Mouse (Mus musculus): Measurements from ENCODE around the gene Kcnj9. TPM values are rescaled to one million over a fixed set of nuclear protein-coding genes. Genes with fewer than 3 reads are reported as not detected.

Gene Kcnj9
- total and polyA plus RNA-seq, 2 experiments from 2014 or later: not detected

DNA sequence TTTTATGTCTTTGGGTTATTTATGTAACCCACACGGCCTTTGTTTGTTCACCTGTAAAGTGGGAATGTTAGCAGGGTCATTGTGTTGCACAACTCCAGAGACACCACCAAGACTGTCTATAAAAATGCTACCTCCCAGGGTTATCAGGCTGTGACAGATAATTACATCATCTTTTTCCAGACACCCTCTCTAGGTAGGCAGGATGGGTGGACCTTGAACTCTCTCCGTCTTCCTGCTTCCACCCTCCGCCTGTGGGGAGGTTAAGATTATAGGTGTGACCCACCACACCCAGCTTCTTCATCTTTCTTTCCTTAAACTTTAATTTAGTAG lies 39.5 kb downstream of the Kcnj9 start:
- Histone ChIP-seq H3K4me1 (ENCODE audit: control insufficient read depth, insufficient read depth) (no peaks in the 10 kb centered on the region), H3K9me3 (replicated peaks; ENCODE audit: control insufficient read depth, low read length) (no peaks in the 10 kb centered on the region), H3K27ac (ENCODE audit: low read depth) (no peak overlapping the region), H3K4me3 (ENCODE audit: low read depth, low read length) (no peak overlapping the region), H3K9ac (replicated peaks; ENCODE audit: low read depth, low read length) (no peak overlapping the region), H3K4me2 (ENCODE audit: low read depth, low read length) (no peak overlapping the region), H3K27me3 (ENCODE audit: control insufficient read depth, insufficient read depth, low read length) (no peaks in the 10 kb centered on the region), H3K36me3 (replicated peaks; ENCODE audit: control insufficient read depth, insufficient read depth, low read length) (peaks cover 62% of the 10 kb centered on the region)
- DNase-seq (ENCODE audit: low spot score): no peak
- 73% methylated on average over 3 of the region's 3 CpGs for WGBS
- TF ChIP-seq CTCF (IDR thresholded peaks at IDR 0.05; ENCODE audit: low read depth): no peak
- ATAC-seq (ENCODE audit: insufficient read depth, low read depth): no peak

DNA sequence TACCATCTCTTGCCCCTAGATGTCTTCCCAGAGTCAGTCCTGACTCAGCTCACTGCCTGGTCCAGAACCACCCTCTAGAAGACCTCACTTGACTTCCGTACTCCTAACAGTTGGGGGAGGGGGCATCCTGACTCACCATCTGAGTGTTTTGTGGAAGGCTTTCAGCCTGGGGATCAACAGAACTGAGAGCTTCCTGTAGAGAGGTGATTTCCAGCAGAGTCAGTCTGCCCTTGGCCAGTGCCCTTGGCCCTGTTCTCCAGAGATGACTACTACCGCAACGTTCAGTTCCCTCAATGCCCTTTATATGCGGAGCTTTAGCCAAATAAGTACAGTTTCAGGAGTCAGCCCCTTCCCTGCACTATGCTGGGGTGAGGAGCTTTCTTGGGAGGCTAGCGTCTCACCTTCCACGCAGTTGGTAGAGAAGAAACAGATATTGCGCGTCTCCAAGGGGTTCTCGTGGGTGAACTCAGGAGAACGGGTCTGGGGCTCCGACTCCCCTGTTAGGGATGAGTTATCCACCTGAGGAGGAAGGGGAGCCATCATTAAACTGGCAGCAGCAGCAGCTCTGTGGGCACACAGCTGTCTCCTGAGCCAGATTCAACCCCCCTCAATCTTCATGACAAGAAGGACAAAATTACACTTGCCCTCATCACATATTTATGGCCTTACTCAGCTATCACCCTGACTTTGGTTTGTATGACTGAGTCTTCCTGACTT lies 40.1 kb downstream of the Kcnj9 start:
- Histone ChIP-seq H3K27ac (ENCODE audit: low read depth) (no peak overlapping the region), H3K36me3 (replicated peaks; ENCODE audit: control insufficient read depth, insufficient read depth, low read length) (peaks cover 66% of the 10 kb centered on the region), H3K9ac (replicated peaks; ENCODE audit: low read depth, low read length) (no peak overlapping the region), H3K9me3 (replicated peaks; ENCODE audit: control insufficient read depth, low read length) (no peaks in the 10 kb centered on the region), H3K27me3 (ENCODE audit: control insufficient read depth, insufficient read depth, low read length) (no peaks in the 10 kb centered on the region), H3K4me2 (ENCODE audit: low read depth, low read length) (no peak overlapping the region), H3K4me1 (ENCODE audit: control insufficient read depth, insufficient read depth) (no peaks in the 10 kb centered on the region), H3K4me3 (ENCODE audit: low read depth, low read length) (no peak overlapping the region)
- DNase-seq (ENCODE audit: low spot score) (no peak), ATAC-seq (ENCODE audit: insufficient read depth, low read depth) (no peak)
- no peak for TF ChIP-seq CTCF (IDR thresholded peaks at IDR 0.05; ENCODE audit: low read depth)
- TF ChIP-seq EP300 (IDR thresholded peaks at IDR 0.05; ENCODE audit: low read depth): no peak
- WGBS: 86% methylated on average over 11 of the region's 11 CpGs

DNA sequence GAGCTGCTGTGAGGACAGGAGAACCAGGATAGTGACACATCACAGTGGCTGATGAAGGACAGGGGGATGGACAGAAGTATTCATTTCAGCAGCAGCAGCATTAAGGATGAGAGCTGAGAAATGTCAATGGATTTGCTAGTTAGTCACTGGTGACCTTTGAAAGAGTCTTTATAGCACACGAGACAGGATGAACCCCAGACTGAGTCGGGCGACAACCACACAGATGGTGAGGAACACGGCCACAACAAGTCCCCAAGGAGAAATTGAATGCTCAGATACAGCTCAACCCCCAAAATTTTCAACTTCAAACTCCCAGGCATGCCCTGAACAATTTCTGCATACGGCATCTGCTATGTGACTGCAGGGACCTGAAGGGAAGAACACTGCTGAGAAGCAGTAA lies 42.4 kb downstream of the Kcnj9 start:
- H3K9me3 ChIP-seq (replicated peaks; ENCODE audit: control insufficient read depth, low read length): no peaks in the 10 kb centered on the region
- 92% methylated on average over 5 of the region's 5 CpGs for WGBS
- no peak overlapping the region for H3K4me2 ChIP-seq (ENCODE audit: low read depth, low read length)
- H3K36me3 ChIP-seq (replicated peaks; ENCODE audit: control insufficient read depth, insufficient read depth, low read length): peaks cover 70% of the 10 kb centered on the region
- ATAC-seq (ENCODE audit: insufficient read depth, low read depth): no peak
- H3K4me1 ChIP-seq (ENCODE audit: control insufficient read depth, insufficient read depth): no peaks in the 10 kb centered on the region
- no peak overlapping the region for H3K4me3 ChIP-seq (ENCODE audit: low read depth, low read length)
- H3K27ac ChIP-seq (ENCODE audit: low read depth): no peak overlapping the region
- no peak for DNase-seq (ENCODE audit: low spot score)
- no peaks in the 10 kb centered on the region for H3K27me3 ChIP-seq (ENCODE audit: control insufficient read depth, insufficient read depth, low read length)
- TF ChIP-seq EP300 (IDR thresholded peaks at IDR 0.05; ENCODE audit: low read depth) (no peak), CTCF (IDR thresholded peaks at IDR 0.05; ENCODE audit: low read depth) (no peak)
- H3K9ac ChIP-seq (replicated peaks; ENCODE audit: low read depth, low read length): no peak overlapping the region

DNA sequence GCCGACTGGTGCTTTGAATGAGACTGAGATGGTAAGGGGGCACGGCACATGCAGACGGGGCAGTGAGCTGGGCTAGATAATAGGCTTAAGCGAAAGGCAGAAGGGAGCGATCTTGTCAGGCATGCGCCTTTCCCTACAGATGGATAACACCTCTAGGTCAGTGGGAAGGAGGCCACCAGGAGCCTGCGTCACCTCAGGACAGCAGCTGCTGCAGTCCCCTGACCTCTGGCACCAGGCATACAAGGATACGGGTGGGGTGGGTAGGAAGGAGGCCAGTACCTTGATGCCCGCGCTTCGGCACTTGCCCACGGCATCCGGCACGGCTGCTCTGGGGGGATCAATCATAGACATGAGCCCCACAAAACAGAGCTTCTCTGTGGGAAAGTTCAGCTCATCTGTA lies 44.9 kb downstream of the Kcnj9 start:
- Histone ChIP-seq H3K27ac (ENCODE audit: low read depth) (no peak overlapping the region), H3K9ac (replicated peaks; ENCODE audit: low read depth, low read length) (no peak overlapping the region), H3K4me1 (ENCODE audit: control insufficient read depth, insufficient read depth) (no peaks in the 10 kb centered on the region), H3K4me2 (ENCODE audit: low read depth, low read length) (no peak overlapping the region), H3K9me3 (replicated peaks; ENCODE audit: control insufficient read depth, low read length) (no peaks in the 10 kb centered on the region), H3K36me3 (replicated peaks; ENCODE audit: control insufficient read depth, insufficient read depth, low read length) (peaks cover 53% of the 10 kb centered on the region), H3K27me3 (ENCODE audit: control insufficient read depth, insufficient read depth, low read length) (no peaks in the 10 kb centered on the region), H3K4me3 (ENCODE audit: low read depth, low read length) (no peak overlapping the region)
- no peak for TF ChIP-seq EP300 (IDR thresholded peaks at IDR 0.05; ENCODE audit: low read depth)
- no peak for TF ChIP-seq CTCF (IDR thresholded peaks at IDR 0.05; ENCODE audit: low read depth)
- no peak for DNase-seq (ENCODE audit: low spot score)
- 85% methylated on average over 14 of the region's 14 CpGs for WGBS
- ATAC-seq (ENCODE audit: insufficient read depth, low read depth): no peak

DNA sequence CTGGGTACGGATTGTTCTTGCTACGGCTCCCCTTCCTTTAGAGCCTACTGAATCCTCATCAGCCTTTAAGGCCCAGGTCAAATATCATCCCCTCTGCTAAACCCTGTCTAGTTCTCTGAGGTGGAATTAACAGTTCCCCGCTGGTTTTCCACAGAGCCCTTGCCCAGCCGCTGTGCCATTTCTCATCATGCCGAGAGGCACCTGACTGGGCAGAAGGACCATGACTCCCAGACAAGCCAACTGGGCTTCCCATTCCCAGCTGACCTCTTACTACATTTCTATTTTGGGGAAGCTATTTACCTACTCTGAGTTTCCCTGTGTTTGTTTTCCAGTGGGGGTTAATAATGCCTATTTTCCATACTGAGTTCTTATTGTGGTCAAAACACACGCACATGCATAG lies 46.0 kb downstream of the Kcnj9 start:
- no peak for ATAC-seq (ENCODE audit: insufficient read depth, low read depth)
- no peak for DNase-seq (ENCODE audit: low spot score)
- H3K4me3 ChIP-seq (ENCODE audit: low read depth, low read length): no peak overlapping the region
- no peaks in the 10 kb centered on the region for H3K4me1 ChIP-seq (ENCODE audit: control insufficient read depth, insufficient read depth)
- H3K4me2 ChIP-seq (ENCODE audit: low read depth, low read length): no peak overlapping the region
- H3K27ac ChIP-seq (ENCODE audit: low read depth): no peak overlapping the region
- no peak for TF ChIP-seq EP300 (IDR thresholded peaks at IDR 0.05; ENCODE audit: low read depth)
- no peak for TF ChIP-seq CTCF (IDR thresholded peaks at IDR 0.05; ENCODE audit: low read depth)
- no peaks in the 10 kb centered on the region for H3K9me3 ChIP-seq (replicated peaks; ENCODE audit: control insufficient read depth, low read length)
- peaks cover 43% of the 10 kb centered on the region for H3K36me3 ChIP-seq (replicated peaks; ENCODE audit: control insufficient read depth, insufficient read depth, low read length)
- no peaks in the 10 kb centered on the region for H3K27me3 ChIP-seq (ENCODE audit: control insufficient read depth, insufficient read depth, low read length)
- H3K9ac ChIP-seq (replicated peaks; ENCODE audit: low read depth, low read length): no peak overlapping the region
- 94% methylated on average over 6 of the region's 6 CpGs for WGBS
